Mouse (Mus musculus) erythroblast, embryonic 14.5 days (primary cell): ENCODE measurements around the gene Gm21969. TPM values are rescaled to one million over a fixed set of nuclear protein-coding genes. Genes with fewer than 3 reads are reported as not detected.

Source experiments
- H3K27me3 ChIP-seq: 2 replicates; pipeline ENCODE4 v1.6.1; 2012; ENCODE audit warnings: inconsistent platforms; ENCODE audit not compliant: control insufficient read depth
- H3K36me3 ChIP-seq: 2 replicates; pipeline ENCODE4 v1.6.1; 2012; ENCODE audit warnings: mild to moderate bottlenecking, inconsistent platforms; ENCODE audit not compliant: control insufficient read depth
- H3K4me1 ChIP-seq: 2 replicates; pipeline ENCODE4 v1.6.1; 2012; ENCODE audit warnings: inconsistent platforms; ENCODE audit not compliant: control insufficient read depth
- H3K4me3 ChIP-seq: replicated peaks from 2 replicates; pipeline ENCODE3; 2012; ENCODE audit warnings: moderate library complexity, mild to moderate bottlenecking, inconsistent platforms
- H3K9me3 ChIP-seq: 2 replicates; pipeline ENCODE4 v1.6.1; 2012; ENCODE audit warnings: low read length, inconsistent platforms, mixed read lengths; ENCODE audit not compliant: control insufficient read depth
- GATA1 ChIP-seq: IDR thresholded peaks from 2 replicates; pipeline ENCODE4 v1.6.1; 2012; ENCODE audit warnings: low read length, inconsistent platforms, mixed read lengths
- TAL1 ChIP-seq: IDR thresholded peaks from 3 replicates; pipeline ENCODE4 v1.6.1; 2012; ENCODE audit warnings: low read length, inconsistent platforms, mixed read lengths
- polyA plus RNA-seq: library from polyadenylated mRNA; stranded (reverse); fragments of >175 nt; gene quantifications from 2 replicates; pipeline ENCODE4 v1.2.3, GENCODE M21; 2012

Gene Gm21969
- polyA plus RNA-seq, 1 experiment: 0.14 TPM

DNA sequence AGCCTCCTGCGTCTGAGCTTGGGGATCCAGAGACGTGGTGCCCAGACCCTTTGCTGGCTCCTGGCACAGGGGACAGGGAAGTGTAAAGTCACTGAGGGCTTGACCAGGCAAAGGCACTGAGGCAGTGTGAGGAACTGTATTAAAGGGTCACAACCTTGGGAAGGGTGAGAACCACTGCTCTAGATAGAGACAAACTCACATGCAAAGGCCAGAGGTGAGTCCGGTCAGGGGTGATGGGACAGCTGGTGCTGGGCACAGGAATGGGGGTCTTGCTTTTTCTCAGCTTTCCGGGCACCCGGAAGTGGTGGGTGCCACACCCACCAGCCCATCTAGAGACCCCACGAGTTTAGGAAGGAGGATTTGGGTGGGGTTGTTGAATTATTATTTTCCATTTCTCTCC, 9.6 kb upstream of the Gm21969 start:
- Histone ChIP-seq H3K4me1 (no peaks in the 10 kb centered on the region), H3K4me3 (no peak overlapping the region), H3K9me3 (no peaks in the 10 kb centered on the region), H3K27me3 (peaks cover 14% of the 10 kb centered on the region), H3K36me3 (no peaks in the 10 kb centered on the region)
- TF ChIP-seq TAL1: no peak
- TF ChIP-seq GATA1: no peak

DNA sequence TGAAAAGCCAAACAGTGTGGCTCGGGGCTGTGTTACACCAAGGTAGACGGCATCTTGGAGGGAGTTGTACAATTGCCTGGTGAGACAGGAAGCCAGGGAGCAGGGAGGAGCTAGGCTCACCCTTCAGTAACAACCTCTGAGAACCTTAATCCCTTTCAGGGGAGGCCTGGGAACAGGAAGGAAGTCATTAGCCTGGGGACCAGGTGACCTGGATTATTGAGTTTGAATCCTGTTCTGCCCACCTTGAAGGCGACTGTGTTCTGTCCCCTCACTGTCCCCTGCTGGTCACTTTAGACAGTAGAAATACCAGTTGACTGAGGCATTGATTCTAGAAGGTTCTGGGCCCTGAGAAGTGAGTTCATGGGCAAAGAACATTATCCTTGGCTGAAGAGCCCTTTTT, 8.9 kb upstream of the Gm21969 start:
- no peaks in the 10 kb centered on the region for H3K36me3 ChIP-seq
- no peaks in the 10 kb centered on the region for H3K9me3 ChIP-seq
- no peak for TF ChIP-seq TAL1
- no peak for TF ChIP-seq GATA1
- no peak overlapping the region for H3K4me3 ChIP-seq
- no peaks in the 10 kb centered on the region for H3K4me1 ChIP-seq
- H3K27me3 ChIP-seq: peaks cover 19% of the 10 kb centered on the region

DNA sequence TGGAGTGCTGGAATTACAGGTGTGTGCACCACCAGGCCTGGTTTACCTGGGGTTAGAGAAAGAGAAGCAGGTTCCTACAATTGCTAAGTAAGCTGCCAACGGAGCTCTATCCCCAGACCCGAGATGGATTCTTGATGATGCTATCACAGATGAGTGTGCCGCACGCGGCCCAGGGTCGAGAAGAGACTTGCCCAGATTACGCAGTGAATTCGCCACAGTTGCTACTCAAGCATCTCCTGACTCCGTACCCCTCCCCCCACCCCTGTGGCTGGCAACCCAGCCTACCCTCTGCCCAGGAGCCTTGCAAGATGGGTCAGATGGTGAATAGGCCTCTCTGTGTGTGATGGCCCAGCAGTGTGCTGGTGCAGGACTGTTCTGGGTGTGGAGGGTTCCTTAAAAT, 6.3 kb upstream of the Gm21969 start:
- H3K4me3 ChIP-seq: no peak overlapping the region
- no peaks in the 10 kb centered on the region for H3K9me3 ChIP-seq
- no peaks in the 10 kb centered on the region for H3K36me3 ChIP-seq
- peaks cover 25% of the 10 kb centered on the region for H3K27me3 ChIP-seq
- H3K4me1 ChIP-seq: peaks cover 4% of the 10 kb centered on the region
- TF ChIP-seq TAL1 (no peak), GATA1 (no peak)

DNA sequence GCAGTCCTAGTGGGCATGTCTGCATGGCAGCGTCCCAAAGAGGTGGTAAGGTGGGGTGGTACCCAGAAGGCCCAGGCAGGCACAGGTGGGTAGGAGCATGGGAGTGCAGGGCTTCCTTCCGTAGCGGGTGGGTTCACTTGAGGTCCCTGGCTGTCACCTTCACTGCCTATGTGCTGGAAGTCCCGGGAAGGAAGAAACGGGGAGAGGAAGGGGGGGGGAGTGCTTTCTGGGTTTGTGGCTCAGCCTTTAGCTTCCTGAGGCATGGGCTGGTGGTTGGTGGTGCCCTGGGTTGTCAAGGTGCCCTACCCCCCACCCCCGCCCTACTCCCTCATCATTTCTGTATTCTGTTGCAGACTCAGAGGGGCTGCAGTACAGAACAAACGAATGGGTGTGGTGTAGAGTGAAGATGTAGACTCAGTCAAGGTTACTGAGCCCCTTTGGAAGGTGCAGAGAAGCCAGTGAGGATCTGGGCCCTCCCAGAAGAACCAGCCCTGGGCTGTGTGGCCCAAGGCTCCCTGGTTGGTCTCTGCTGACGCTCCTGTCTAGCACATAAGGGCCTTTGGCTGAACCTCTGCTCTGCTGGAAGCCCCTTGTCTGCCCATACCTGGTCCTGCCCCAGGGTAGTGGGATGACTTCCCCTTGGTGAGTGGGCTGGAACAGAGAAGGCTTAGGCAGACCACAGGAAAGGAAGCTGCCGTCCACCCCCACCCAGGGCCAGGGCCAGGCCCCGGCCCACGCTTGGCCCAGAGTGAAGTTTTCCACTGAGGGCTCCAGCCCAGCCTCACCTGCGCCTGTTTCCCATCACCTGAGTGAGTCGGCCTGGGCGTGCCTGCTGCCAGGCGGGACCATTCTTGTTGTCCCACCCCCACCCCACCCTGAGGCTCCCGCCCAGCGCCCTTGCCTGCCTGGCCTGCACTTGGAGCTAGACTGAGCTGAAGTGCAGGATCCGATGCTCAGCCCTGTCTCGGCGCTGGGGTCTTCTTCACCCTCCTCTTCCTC, 5.4 kb upstream of the Gm21969 start:
- TF ChIP-seq GATA1: no peak
- TF ChIP-seq TAL1: no peak
- Histone ChIP-seq H3K4me3 (no peak overlapping the region), H3K27me3 (peaks cover 25% of the 10 kb centered on the region), H3K4me1 (peaks cover 5% of the 10 kb centered on the region), H3K9me3 (no peaks in the 10 kb centered on the region), H3K36me3 (no peaks in the 10 kb centered on the region)

DNA sequence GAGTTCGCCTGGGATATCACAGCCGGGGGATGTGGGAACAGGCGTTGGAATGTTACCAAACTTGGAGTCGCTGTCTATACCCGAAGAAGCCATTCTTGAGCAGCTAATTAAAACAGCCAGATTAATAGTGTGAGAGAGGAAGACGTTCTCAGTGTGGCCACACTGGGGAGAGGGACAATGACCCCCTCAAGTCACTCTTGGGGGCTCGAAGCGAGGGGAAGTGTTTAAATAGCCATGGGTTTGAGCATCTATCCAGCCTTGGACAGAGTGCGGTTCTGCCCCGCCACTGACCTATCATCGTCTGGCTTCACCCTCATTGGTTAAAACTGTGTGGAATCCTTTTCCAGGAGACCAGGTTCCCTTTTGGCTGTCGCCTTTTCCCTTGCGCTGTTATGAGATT, 4.6 kb upstream of the Gm21969 start:
- H3K9me3 ChIP-seq: no peaks in the 10 kb centered on the region
- peaks cover 25% of the 10 kb centered on the region for H3K27me3 ChIP-seq
- H3K4me3 ChIP-seq: no peak overlapping the region
- peaks cover 5% of the 10 kb centered on the region for H3K4me1 ChIP-seq
- TF ChIP-seq GATA1: no peak
- TF ChIP-seq TAL1: no peak
- H3K36me3 ChIP-seq: no peaks in the 10 kb centered on the region

DNA sequence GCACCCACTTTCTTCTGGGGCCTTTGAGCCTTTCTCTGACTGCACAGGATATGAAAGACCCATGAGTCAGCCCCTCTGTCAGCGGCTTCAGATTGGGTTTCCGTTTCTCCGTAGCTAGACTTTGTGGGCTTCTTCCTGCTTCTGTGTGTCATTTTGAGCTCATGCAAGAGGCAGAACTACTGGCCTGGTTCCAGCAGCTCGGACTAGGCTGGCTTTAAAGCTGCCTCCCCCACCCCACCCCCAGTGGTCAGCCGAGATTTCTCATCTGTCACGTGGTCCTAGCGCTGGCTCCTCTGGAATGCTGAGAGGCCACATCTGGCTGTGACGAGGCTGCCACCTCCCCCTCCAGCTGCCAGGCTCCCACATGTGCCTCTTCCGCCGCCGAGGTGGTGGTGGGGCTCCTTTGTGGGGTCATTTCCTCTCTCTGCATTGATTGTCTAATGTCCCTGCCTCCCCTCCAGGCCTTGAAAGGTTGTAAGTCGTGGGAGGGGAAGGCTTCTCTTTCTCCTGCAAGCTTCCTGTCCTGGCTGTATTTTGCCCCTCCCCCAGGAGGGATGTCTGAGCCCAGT, 4.0 kb upstream of the Gm21969 start:
- Histone ChIP-seq H3K4me1 (peaks cover 5% of the 10 kb centered on the region), H3K36me3 (no peaks in the 10 kb centered on the region), H3K27me3 (peaks cover 25% of the 10 kb centered on the region), H3K4me3 (no peak overlapping the region), H3K9me3 (no peaks in the 10 kb centered on the region)
- TF ChIP-seq GATA1: no peak
- TF ChIP-seq TAL1: no peak

DNA sequence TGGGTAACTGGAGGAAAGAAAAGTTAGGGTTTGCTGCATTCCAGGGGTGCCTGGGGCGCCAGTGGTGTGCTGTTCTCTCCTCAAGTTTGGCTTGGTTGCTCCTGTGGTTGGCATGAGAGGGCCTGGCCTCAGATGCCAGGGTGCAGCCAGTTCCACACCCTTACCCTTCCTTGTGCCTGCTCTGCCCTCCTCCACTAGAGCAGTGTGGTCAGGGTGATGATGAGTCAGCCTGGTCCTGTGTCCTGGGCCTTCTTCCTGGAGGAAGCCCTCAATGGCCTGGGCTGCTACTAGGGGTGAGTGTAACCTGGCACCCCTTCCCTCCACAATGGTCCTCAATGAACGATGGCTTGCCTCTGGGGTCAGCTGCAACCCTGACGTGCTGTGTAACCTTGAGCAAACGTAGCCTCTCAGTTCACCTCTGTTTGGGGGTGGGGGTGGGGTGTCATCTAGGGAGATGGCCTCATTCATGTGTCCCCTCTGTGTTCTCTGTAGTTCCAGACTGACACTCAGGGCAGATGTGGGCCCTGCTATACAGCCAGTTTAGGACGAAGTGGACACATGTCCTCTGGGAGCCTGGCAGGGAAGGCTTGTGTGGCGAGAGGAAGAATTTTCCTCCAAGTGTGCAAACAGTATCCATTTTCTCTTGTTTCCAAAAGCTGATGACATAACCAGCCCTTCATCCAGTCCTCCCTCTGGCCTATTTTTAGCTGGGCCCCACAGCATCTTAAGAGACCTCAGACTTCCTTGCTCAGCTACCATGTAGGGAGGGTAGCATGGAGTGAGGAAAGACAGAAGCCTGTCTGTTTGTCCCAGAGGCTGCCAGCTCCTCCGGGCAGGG, 1.2 kb upstream of the Gm21969 start:
- Histone ChIP-seq H3K4me3 (no peak overlapping the region), H3K27me3 (peaks cover 23% of the 10 kb centered on the region)
- no peak for TF ChIP-seq TAL1
- no peak for TF ChIP-seq GATA1

DNA sequence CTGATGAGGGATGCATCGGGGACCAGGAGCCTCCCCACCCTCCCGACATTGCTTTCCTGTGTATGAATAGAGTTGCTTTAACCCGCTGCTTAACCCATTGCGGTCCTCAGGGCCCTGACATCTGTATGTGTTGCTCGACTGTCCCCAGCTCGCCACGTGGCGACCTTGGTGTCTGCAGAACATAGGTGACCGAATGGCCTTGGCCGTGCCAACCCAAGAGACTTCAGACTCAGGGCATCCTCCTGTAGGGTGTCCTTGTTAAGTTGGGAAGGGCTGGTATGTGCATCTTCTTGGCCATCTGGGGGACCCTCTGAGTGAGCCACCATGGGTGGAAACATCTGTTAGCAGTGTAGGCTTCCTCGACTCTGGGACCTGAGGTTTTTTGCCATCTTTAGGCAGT, 2.2 kb downstream of the Gm21969 start:
- no peaks in the 10 kb centered on the region for H3K9me3 ChIP-seq
- H3K27me3 ChIP-seq: no peaks in the 10 kb centered on the region
- TF ChIP-seq GATA1 (no peak), TAL1 (no peak)
- H3K4me3 ChIP-seq: no peak overlapping the region
- H3K4me1 ChIP-seq: peaks cover 5% of the 10 kb centered on the region
- peaks cover 3% of the 10 kb centered on the region; the same call in 1 of the 2 replicates for H3K36me3 ChIP-seq

More for the DNA sequence above, 1.2 kb upstream of the Gm21969 start:
- Histone ChIP-seq H3K36me3 (no peaks in the 10 kb centered on the region; the same call in 1 of the 2 replicates), H3K4me1 (peaks cover 5% of the 10 kb centered on the region), H3K9me3 (no peaks in the 10 kb centered on the region)

DNA sequence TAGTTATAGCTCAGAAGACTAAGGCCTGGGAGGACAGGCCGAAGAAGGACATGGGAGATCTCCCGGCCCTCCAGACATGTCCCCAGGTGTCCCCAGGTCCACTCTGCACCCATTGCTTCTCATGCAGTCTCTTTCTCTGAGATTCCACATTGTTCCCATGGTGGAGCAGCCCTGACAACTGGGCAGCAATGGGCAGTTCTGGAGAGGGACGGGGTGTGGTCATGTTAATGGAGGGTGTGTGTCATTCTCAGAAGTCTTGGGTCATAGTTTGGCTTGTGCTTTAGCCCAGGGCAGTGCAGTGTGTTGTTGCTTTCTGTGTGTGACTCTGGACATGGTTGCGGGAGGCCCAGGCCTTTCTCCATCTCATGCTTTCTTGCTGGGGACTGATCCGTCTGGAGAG, 3.7 kb downstream of the Gm21969 start:
- H3K27me3 ChIP-seq: no peaks in the 10 kb centered on the region
- no peak for TF ChIP-seq GATA1
- TF ChIP-seq TAL1: no peak
- no peak overlapping the region for H3K4me3 ChIP-seq
- no peaks in the 10 kb centered on the region for H3K9me3 ChIP-seq
- peaks cover 3% of the 10 kb centered on the region for H3K4me1 ChIP-seq
- peaks cover 3% of the 10 kb centered on the region; the same call in 1 of the 2 replicates for H3K36me3 ChIP-seq
